Mouse (Mus musculus) c-Kit-positive CD71-positive TER-119-negative erythroid progenitor cells, embryonic 14.5 days (primary cell): Measurements from ENCODE around the gene Ric3.
"Not testable (repeated sequence)": the region's sequence is repeated elsewhere in the genome, so short reads cannot be mapped to it uniquely, and the experiment has no call there.

Experiments
- DNase-seq: peaks from one replicate; pipeline ENCODE4 v3.0.0-alpha.2; 2013; ENCODE audit warnings: low read depth

The Ric3 gene

DNA sequence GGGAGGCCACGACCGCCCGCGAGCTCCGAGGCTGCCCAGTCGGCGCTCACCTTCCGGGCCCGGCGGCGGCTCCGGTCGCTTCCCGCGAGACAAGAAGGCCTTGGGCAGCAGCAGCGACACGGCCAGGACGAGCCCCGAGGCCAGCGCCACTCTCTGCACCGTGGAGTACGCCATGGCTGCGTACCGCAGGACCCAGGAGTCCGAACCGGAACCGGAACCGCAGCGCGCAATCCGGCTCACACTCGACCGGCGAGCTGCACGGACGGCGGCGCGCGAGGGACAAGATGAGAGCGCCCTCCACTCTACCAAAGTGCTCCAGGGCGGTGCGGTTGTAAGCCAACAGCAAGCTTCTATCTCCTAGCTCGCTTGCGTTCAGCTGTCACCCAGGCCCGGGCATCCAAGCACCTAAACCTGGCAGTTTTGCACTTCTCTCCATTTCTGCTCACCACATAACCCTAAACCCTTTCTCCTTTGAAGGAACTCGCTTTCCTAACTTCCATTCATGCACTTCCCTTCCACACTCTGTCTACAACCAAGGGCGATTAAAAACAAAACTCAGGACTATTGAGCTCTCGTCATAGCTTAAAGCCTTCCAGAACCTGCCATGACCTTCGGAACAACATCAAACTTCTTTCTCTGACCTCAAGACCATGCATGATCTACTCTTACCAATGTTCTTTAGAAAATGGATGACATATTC, at the start of gene Ric3:
TSS of gene Ric3 (minus strand) at position 219 of the 700 bp plus-strand sequence.
- no peak for DNase-seq

GRCm38 (mm10) chr7:109131565-109131964, 48.4 kb upstream of the Ric3 start:
- no peak for DNase-seq

DNA sequence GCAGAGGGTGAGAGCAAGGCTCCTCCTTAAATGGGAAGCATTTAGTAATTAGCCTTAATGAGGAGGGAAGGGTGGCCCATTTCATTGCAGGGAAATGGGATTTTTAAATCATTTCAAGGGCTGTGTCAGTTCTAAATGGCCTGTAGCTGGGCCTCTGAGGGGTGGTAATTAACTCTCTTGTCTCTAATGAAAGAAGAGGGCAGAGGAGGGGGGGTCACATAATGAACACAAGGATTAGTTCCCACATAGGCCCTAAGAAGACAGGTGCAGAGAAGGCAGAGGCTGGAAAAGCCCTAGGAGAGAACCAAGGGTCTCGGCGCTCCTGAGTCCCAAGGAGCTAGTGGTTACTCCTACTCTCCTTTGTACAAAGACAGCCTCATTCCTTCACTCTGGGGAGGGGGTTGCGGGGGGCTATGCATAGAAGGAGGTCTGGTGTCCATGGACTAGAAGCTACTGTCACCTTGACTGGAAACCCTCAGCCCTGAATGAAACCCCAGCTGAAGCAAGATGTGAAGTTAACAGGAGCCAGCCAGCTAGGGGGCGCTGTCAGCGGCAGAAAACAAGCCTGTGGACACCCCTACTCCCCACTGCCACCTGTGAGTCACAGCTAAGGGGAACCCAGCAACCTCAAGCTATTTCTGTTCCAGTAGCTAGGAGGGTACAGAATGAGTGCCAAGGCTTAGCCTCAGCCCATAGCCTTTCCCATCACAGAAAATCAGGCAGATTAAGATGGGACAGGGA, 47.0 kb upstream of the Ric3 start:
- DNase-seq = no peak

GRCm38 (mm10) chr7:109129442-109129841, 46.3 kb upstream of the Ric3 start:
- DNase-seq = no peak

- no peak for DNase-seq
These were observed 32.8 kb upstream of the Ric3 start for GRCm38 (mm10) chr7:109115929-109116328.

- not testable (repeated sequence) for DNase-seq
These were observed 32.4 kb upstream of the Ric3 start for GRCm38 (mm10) chr7:109115488-109115887.

DNA sequence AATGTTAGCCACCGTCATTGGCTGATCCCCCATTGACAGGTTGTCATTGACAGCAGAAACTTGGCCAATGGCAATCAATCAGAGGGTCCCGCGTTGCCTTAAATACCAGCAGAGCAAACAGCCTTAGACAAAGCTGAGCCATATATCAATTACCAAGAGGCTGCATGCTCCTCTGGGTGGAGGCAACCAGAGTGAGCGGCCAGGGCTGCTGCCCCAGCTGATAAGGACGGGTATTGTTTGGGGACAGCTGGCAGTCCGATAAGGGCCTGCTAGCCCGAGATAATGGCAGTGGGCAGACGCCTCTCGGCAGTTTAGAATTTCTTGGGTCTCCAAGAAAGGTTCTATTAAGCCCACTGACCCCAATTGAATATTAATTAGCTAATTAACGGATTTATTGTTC, 31.8 kb upstream of the Ric3 start:
- DNase-seq = peak; percentile 90

DNA sequence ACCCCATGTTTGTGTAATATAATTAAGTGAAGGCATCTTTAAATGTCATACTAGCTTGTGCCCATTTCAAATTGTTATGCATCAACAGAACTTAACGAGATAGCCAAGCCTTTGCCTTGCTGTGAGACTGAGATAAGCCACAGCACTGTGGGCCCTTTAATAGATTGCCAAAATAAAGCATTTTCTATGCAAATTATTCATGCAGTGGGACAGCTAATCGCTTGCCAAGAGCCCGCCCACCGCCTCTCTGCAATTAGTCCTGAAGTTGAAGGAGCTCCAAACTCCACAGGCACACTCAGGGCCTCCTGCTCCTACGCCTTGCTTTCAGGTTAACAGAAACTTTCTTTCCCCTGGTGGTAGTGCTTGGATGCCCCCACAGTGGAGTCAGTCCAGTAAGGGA, 27.9 kb upstream of the Ric3 start:
- DNase-seq = peak; percentile 77

DNA sequence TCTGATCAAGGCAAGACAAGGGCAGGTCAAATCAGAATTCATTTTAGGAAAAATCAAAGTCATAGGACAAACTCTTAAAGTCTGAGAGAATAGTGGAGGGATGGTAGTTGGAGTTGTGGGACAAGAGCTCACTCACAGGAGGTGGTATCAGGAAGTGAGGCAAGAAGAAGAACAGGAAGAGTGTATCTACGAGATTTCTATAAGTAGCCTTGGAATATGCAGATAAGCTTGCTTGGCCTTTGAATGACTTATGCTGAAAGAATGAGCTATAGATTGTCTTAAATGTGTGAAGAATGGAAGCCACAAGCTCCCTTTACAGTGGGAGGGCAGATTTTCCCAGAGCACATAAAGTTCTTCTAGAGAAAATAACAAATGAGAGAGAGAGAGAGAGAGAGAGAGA, 21.8 kb upstream of the Ric3 start:
- no peak for DNase-seq

DNA sequence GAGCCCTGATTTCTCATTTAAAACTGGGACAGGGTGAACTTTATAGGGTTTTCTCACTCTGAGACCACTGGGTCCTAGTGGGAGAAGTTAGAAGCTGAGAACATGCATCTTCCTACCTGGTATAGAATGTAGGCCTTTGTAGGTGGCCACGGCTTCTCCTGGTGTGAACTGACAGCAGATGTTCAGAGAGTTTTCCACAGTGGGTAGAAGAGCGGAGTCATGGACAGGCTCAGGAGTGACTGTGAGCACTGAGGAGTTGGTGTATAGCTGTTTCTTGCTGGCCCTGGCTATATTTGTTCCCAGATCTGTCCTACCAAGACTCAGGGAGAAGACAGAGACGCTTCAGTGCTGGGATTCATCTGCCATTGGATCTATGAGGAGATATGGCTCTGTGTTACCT, 18.0 kb upstream of the Ric3 start:
- no peak for DNase-seq

- DNase-seq = no peak
These were observed 15.3 kb upstream of the Ric3 start for GRCm38 (mm10) chr7:109098145-109099018.

DNA sequence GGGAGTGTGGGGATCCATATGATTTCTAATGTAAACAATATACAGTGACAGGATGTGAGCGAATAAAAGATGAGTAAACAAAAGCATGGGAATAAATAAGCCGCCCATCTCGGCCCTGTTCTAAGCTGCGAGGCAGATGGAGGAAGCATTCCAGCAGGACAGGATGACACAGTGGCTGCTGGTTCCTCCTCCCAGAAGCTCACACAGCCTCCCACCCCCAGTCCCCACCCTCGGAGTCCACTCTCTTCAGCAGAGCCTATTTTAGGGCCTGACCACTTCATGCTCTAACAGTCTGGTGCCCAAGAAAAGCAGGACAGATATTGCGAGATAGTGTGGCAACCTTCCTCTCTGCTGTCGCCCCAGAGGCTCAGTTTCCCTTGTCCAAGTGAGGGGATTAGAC, 14.1 kb upstream of the Ric3 start:
- DNase-seq = no peak

DNA sequence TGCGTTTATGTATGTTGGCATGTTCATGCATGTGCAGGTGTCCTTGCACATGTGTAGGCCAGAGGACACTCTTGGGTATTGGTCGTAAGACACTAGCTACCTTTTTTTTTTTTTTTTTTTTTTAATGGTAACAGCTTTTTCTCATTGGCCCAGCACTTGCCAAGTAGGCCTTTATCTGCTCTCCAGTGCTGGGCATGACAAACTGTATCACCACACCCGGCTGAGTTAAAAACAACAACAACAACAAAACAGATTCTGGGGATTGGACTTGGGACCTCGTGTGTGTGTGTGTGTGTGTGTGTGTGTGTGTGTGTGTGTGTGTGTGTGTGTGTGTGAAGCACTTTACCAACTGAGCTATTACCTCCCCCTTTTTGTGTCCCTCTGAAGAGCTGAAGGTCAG, 13.5 kb upstream of the Ric3 start:
- DNase-seq = no peak

DNA sequence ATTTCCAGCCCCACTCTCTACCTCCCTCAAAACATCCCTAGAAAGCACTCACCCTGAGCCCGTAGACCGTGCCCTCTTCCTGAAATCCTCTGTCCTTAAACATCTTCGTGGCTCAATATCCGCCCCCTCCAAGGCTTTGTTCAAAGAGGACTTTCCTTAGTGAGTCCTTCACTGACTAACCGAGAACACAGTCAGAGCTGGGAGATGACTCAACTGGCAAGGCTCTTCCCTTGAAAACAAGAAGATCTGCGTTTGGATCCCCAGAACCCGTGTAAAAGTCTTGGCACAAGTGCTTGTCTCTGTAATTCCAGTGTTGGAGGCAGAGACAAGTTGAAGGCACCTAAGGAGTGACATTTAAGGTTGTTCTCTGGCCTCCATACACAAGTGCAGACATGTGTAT, 11.2 kb upstream of the Ric3 start:
- DNase-seq = no peak

DNA sequence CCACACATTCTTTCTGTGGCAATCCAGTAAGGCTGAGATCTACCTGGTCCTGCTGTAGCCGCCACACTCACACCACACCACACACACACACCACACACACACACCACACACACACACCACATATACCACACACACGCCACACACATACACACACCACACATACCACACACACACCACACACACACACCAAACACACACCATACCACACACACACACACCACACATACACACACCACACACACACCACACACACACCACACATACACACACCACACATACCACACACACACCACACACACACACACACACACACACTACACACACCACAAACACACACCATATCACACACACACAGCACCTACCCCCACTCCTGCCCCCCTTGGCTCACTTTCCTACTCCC, 8.2 kb upstream of the Ric3 start:
- DNase-seq = not testable (repeated sequence)

GRCm38 (mm10) chr7:109086946-109087345, 3.8 kb upstream of the Ric3 start:
- no peak for DNase-seq

DNA sequence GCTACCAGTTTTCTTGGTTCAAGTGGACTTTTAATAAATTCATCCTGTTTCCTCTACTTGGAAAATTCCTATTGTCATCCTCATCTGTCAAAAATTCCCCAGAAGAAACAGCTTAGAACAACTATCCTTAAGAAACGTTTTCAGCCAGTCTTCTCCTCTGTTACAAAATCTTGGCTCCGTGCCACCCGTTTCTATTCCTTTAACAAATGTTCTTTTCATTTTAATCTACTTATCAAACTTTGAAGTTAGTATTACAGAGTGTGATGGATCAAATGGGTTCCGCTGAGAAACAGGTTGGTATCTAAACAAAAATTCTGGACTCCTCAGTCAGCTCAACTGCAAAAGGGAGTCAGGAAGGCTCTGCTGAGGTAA, 668 bp upstream of the Ric3 start:
- no peak for DNase-seq

GRCm38 (mm10) chr7:109082269-109083112, 640 bp downstream of the Ric3 start:
- peak; percentile 53 for DNase-seq

GRCm38 (mm10) chr7:109072326-109072725, 10.8 kb downstream of the Ric3 start:
- DNase-seq = no peak

DNA sequence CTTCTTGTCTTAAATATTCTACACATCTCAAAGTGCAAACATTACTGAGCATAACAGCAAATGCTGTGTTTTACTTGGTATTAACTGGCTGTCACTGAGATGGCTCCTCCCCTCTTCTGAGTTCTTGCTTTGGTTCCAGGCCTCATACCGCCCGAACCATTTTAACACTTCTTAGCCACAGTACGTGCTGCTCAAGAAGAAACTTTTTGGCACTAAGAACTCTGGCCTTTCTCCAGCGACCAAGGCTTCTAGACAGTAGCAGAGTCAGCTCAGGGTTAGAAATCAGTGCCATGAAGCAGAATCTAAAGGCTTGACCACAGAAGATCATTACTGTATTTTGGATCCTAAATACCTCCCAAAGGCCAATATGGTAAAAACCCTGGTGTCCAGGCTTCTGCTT, 13.5 kb downstream of the Ric3 start:
- no peak for DNase-seq

GRCm38 (mm10) chr7:109059536-109059935, 23.6 kb downstream of the Ric3 start:
- no peak for DNase-seq

- DNase-seq = no peak
These were observed 32.3 kb downstream of the Ric3 start for GRCm38 (mm10) chr7:109050831-109051230.
